In the genomic region with DNA sequence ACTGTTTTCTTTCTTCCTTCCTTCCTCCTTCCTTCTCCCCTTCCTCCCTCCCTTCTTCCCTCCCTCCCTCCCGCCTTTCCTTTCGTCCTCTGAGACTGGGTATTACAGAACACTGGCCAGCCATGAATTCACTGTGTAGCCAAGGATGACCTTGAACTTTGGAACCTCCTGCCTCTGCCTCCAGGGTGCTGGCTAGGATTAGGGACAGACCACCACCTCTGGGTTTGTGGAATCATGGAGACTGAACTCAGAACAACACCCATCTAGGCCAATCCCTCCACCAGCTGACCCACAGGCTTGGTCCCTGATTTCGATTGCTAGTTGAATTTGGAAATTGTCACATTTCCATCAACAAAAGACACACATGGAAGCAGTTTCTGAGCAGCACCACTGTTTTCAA, we compare ENCODE assay signal across 13 mouse cellular contexts. TPM values are rescaled to one million over a fixed set of nuclear protein-coding genes. Genes with fewer than 3 reads are reported as not detected.
DNase-seq lines count a peak whose midpoint lies in the region; ATAC-seq and TF ChIP-seq lines count a peak whose summit lies in the region.
"Had no signal": no experiment of that assay in that cellular context is flagged by ENCODE, and none has a peak within 500 bp of the region (broad histone marks: within the 10 kb centered on the region; RNA-seq: fewer than 3 reads in every experiment).

No protein-coding gene starts in this region.

- H3K9me3 ChIP-seq in kidney, embryonic 15.5 days (replicated peaks): no peaks in the 10 kb centered on the region
- H3K9me3 ChIP-seq in ES-E14 (ENCODE audit: control insufficient read depth, insufficient read depth, low read depth, low read length): no peaks in the 10 kb centered on the region
- H3K9me3 ChIP-seq in embryonic facial prominence, embryonic 14.5 days (ENCODE audit: control insufficient read depth, low read length): no peaks in the 10 kb centered on the region
- no peaks in the 10 kb centered on the region for H3K9me3 ChIP-seq in neural tube, embryonic 14.5 days (ENCODE audit: control insufficient read depth, low read length)
- H3K9me3 ChIP-seq: liver, embryonic 15.5 days; megakaryocyte, embryonic 14.5 days had no signal

- H3K4me3 ChIP-seq in kidney, embryonic 15.5 days (replicated peaks): no peak overlapping the region
- no peak overlapping the region for H3K4me3 ChIP-seq in ES-E14 (ENCODE audit: insufficient read depth in 1 of 2, low read depth in 1 of 2, low read length in 2 of 2, poor library complexity in 1 of 2, severe bottlenecking in 1 of 2)
- H3K4me3 ChIP-seq in embryonic facial prominence, embryonic 14.5 days (ENCODE audit: low read depth, low read length): no peak overlapping the region
- H3K4me3 ChIP-seq in neural tube, embryonic 14.5 days (ENCODE audit: low read depth, low read length): no peak overlapping the region
- H3K4me3 ChIP-seq: liver, embryonic 15.5 days; megakaryocyte, embryonic 14.5 days had no signal

- peaks cover 26% of the 10 kb centered on the region for H3K4me1 ChIP-seq in kidney, embryonic 15.5 days
- peaks cover 36 to 61% of the 10 kb centered on the region in 2 experiments for H3K4me1 ChIP-seq in ES-E14 (ENCODE audit: control insufficient read depth in 2 of 2, insufficient read depth in 2 of 2, low read length in 2 of 2, poor library complexity in 1 of 2)
- H3K4me1 ChIP-seq in embryonic facial prominence, embryonic 14.5 days (ENCODE audit: control insufficient read depth, insufficient read depth, low read length): peaks cover 7% of the 10 kb centered on the region; the same call in 1 of the 2 replicates
- H3K4me1 ChIP-seq in neural tube, embryonic 14.5 days (ENCODE audit: control insufficient read depth, insufficient read depth, low read length): 0 out of 2 replicates have a peak, but pooled peaks cover 5% of the 10 kb centered on the region

- H3K9ac ChIP-seq in kidney, embryonic 15.5 days: no peak overlapping the region
- peak overlapping the region; percentile 37; the same call in 1 of the 2 replicates for H3K9ac ChIP-seq in ES-E14 (ENCODE audit: insufficient read depth, low read depth, low read length, poor library complexity, severe bottlenecking)
- H3K9ac ChIP-seq in embryonic facial prominence, embryonic 14.5 days (ENCODE audit: low read depth, low read length): no peak overlapping the region
- H3K9ac ChIP-seq in neural tube, embryonic 14.5 days (replicated peaks; ENCODE audit: low read depth, low read length): no peak overlapping the region
- H3K9ac ChIP-seq: liver, embryonic 15.5 days had no signal

- H3K36me3 ChIP-seq in kidney, embryonic 15.5 days: no peaks in the 10 kb centered on the region
- H3K36me3 ChIP-seq in ES-E14 (ENCODE audit: control insufficient read depth, insufficient read depth, low read length, poor library complexity, severe bottlenecking): no peaks in the 10 kb centered on the region
- H3K36me3 ChIP-seq in embryonic facial prominence, embryonic 14.5 days (ENCODE audit: control insufficient read depth, insufficient read depth, low read length): no peaks in the 10 kb centered on the region
- H3K36me3 ChIP-seq in neural tube, embryonic 14.5 days (ENCODE audit: control insufficient read depth, insufficient read depth, low read length): no peaks in the 10 kb centered on the region
- H3K36me3 ChIP-seq: liver, embryonic 15.5 days had no signal

- 52% methylated on average over 3 of the region's 3 CpGs for WGBS in kidney, embryonic 15.5 days
- 38% methylated on average over 3 of the region's 3 CpGs for WGBS in embryonic facial prominence, embryonic 14.5 days
- 60% methylated on average over 3 of the region's 3 CpGs for WGBS in neural tube, embryonic 14.5 days

- in situ Hi-C loops in ES-E14 (cut with MboI; ENCODE audit: low sequenced_read_pairs in 2 of 2, unreplicated experiment in 2 of 2): no loop called here

- H3K4me2 ChIP-seq in kidney, embryonic 15.5 days: no peak overlapping the region
- no peak overlapping the region for H3K4me2 ChIP-seq in embryonic facial prominence, embryonic 14.5 days (ENCODE audit: low read depth, low read length)
- no peak overlapping the region for H3K4me2 ChIP-seq in neural tube, embryonic 14.5 days (ENCODE audit: low read depth, low read length)
- H3K4me2 ChIP-seq: liver, embryonic 15.5 days had no signal

- ATAC-seq in kidney, embryonic 15.5 days (replicated peaks; ENCODE audit: low FRiP score): no peak
- ATAC-seq in embryonic facial prominence, embryonic 14.5 days (ENCODE audit: low read depth): no peak
- ATAC-seq in neural tube, embryonic 14.5 days (ENCODE audit: low read depth): no peak
- no peak for ATAC-seq in CD4-positive, CD25-positive, alpha-beta regulatory T cell, adult 4 months

- DNase-seq in kidney, postnatal 14 days: no peak
- peak; percentile 85 for DNase-seq in ES-E14 (ENCODE audit: low read depth, low spot score)
- DNase-seq in embryonic facial prominence, embryonic 14.5 days (ENCODE audit: low spot score): no peak
- no peak for DNase-seq in layer of hippocampus, adult 11-12 months (ENCODE audit: low spot score)
- DNase-seq: embryo, embryonic 11 days; heart, adult 11 months; heart, postnatal 36 days had no signal

- H3K27ac ChIP-seq in kidney, embryonic 15.5 days: peak overlapping the region; percentile 54; the same call in 1 of the 2 replicates
- H3K27ac ChIP-seq in ES-E14 (ENCODE audit: insufficient read depth, low read depth, low read length, poor library complexity, severe bottlenecking): peak overlapping the region; percentile 99
- peak overlapping the region; percentile 34; the same call in 1 of the 2 replicates for H3K27ac ChIP-seq in embryonic facial prominence, embryonic 14.5 days (replicated peaks; ENCODE audit: low read depth, low read length)
- H3K27ac ChIP-seq in neural tube, embryonic 14.5 days (ENCODE audit: low read depth, low read length): peak overlapping the region; percentile 10
- H3K27ac ChIP-seq: liver, embryonic 15.5 days had no signal

- no peaks in the 10 kb centered on the region for H3K27me3 ChIP-seq in kidney, embryonic 15.5 days
- no peaks in the 10 kb centered on the region for H3K27me3 ChIP-seq in embryonic facial prominence, embryonic 14.5 days (replicated peaks; ENCODE audit: control insufficient read depth, insufficient read depth, low read length)
- no peaks in the 10 kb centered on the region for H3K27me3 ChIP-seq in neural tube, embryonic 14.5 days (ENCODE audit: control insufficient read depth, insufficient read depth, low read length)
- H3K27me3 ChIP-seq: CH12.LX; liver, embryonic 15.5 days had no signal

TF ChIP-seq in ES-E14, 5 proteins besides CTCF, POLR2A, EP300 and RAD21:
- TF ChIP-seq MAFK (IDR thresholded peaks at IDR 0.05; ENCODE audit: insufficient read depth, low read depth, low read length) (no peak), ZC3H11A (IDR thresholded peaks at IDR 0.05; ENCODE audit: borderline replicate concordance, low read depth, low read length) (no peak), ZNF384 (IDR thresholded peaks at IDR 0.05; ENCODE audit: low read depth, low read length) (no peak), HCFC1 (IDR thresholded peaks at IDR 0.05; ENCODE audit: borderline replicate concordance, insufficient read depth, low read length) (no peak), CHD2 (IDR thresholded peaks at IDR 0.05; ENCODE audit: low read depth, low read length) (no peak; the same call in 1 of the 2 replicates)

RNA-seq across cellular contexts. Expression of gene Sik1, which starts 49.1 kb away (rescaled TPM):
- 17.5 and 18.5 TPM in 2 replicates for polyA plus RNA-seq in kidney, embryonic 15.5 days (2015; fragmentation: Nextera tagmentation; extraction: Ambion mirVana)
- 35.0 and 41.2 TPM in 2 replicates for total RNA-seq in ES-E14 (2012; rRNA removed)
- 25.1 and 27.8 TPM in 2 replicates for polyA plus RNA-seq in embryonic facial prominence, embryonic 14.5 days (2014; fragmentation: Nextera tagmentation; extraction: Ambion mirVana)
- 18.6 and 19.6 TPM in 2 replicates for polyA plus RNA-seq in neural tube, embryonic 14.5 days (2014; fragmentation: Nextera tagmentation; extraction: Ambion mirVana)
- polyA plus RNA-seq in CD4-positive, CD25-positive, alpha-beta regulatory T cell, adult 4 months (2017; shearing (Covaris generic)): 1 to 10 TPM; 2.0 to 4.2 TPM

Comparison
In these comparisons a context has a peak if more than half of its experiments do, and no peak if none do; other contexts are left out.
1. H3K27ac ChIP-seq: peak in every context shown above with its lines; median percentile 99 in ES-E14; 54 in kidney, embryonic 15.5 days; 34 in embryonic facial prominence, embryonic 14.5 days; 10 in neural tube, embryonic 14.5 days.